Mouse (Mus musculus) fat pad, adult 2 months (tissue): ENCODE data around the gene Tube1.

Experiments
- DNase-seq: peaks from one replicate; pipeline ENCODE4 v3.0.0-alpha.2; 2011; ENCODE audit warnings: low read depth, low spot score; ENCODE audit errors: extremely low read depth

Gene Tube1

GRCm38 (mm10) chr10:39133462-39134310, at the start of gene Tube1, which contains the start of gene Fam229b:
Tube1 (plus strand) TSS chr10:39133976.
Fam229b (minus strand) TSS chr10:39133914.
- peak; percentile 64 for DNase-seq

- no peak for DNase-seq
These were observed 36.8 kb upstream of the Tube1 start for GRCm38 (mm10) chr10:39096981-39097380.

GRCm38 (mm10) chr10:39098746-39099145, 35.0 kb upstream of the Tube1 start:
- DNase-seq = no peak

- no peak for DNase-seq
These were observed 28.9 kb upstream of the Tube1 start for GRCm38 (mm10) chr10:39104803-39105449.

GRCm38 (mm10) chr10:39106413-39106812, 27.4 kb upstream of the Tube1 start:
- no peak for DNase-seq

GRCm38 (mm10) chr10:39106935-39107334, 26.8 kb upstream of the Tube1 start:
- no peak for DNase-seq

GRCm38 (mm10) chr10:39108837-39109488, 24.8 kb upstream of the Tube1 start:
- no peak for DNase-seq

- DNase-seq = no peak
These were observed 24.3 kb upstream of the Tube1 start for GRCm38 (mm10) chr10:39109489-39109874.

- no peak for DNase-seq
These were observed 12.4 kb upstream of the Tube1 start for GRCm38 (mm10) chr10:39121412-39121811.

GRCm38 (mm10) chr10:39137766-39138165, 4.0 kb downstream of the Tube1 start:
- DNase-seq = no peak

GRCm38 (mm10) chr10:39138761-39139160, 5.0 kb downstream of the Tube1 start:
- DNase-seq = no peak

- DNase-seq = no peak
These were observed 7.1 kb downstream of the Tube1 start for GRCm38 (mm10) chr10:39140843-39141242.

- no peak for DNase-seq
These were observed 7.6 kb downstream of the Tube1 start for GRCm38 (mm10) chr10:39141401-39141800.

- no peak for DNase-seq
These were observed 8.4 kb downstream of the Tube1 start for GRCm38 (mm10) chr10:39142216-39142615.

GRCm38 (mm10) chr10:39156719-39157118, 22.9 kb downstream of the Tube1 start:
- no peak for DNase-seq

- DNase-seq = no peak
These were observed 23.5 kb downstream of the Tube1 start for GRCm38 (mm10) chr10:39157321-39157720.

- DNase-seq = no peak
These were observed 24.5 kb downstream of the Tube1 start for GRCm38 (mm10) chr10:39158306-39158705.

GRCm38 (mm10) chr10:39161406-39161805, 27.6 kb downstream of the Tube1 start:
- no peak for DNase-seq

- DNase-seq = no peak
These were observed 29.1 kb downstream of the Tube1 start for GRCm38 (mm10) chr10:39162666-39163484.

GRCm38 (mm10) chr10:39163694-39164093, 29.9 kb downstream of the Tube1 start, which contains the start of gene Ccn6:
Ccn6 (minus strand) TSS chr10:39163794.
- DNase-seq = no peak

GRCm38 (mm10) chr10:39165632-39166115, 31.9 kb downstream of the Tube1 start:
- DNase-seq = no peak
